Mouse (Mus musculus) macrophage (primary cell): ENCODE results near the gene Aldh18a1. TPM values are rescaled to one million over a fixed set of nuclear protein-coding genes. Genes with fewer than 3 reads are reported as not detected.
"Not testable (repeated sequence)": the region's sequence is repeated elsewhere in the genome, so short reads cannot be mapped to it uniquely, and the experiment has no call there.

Experiments used
- H3K27ac ChIP-seq: fragments of 350-480 bp; formaldehyde crosslinking; 2 replicates; pipeline ENCODE4 v1.9.0; 2021
- H3K36me3 ChIP-seq: fragments of 350-480 bp; formaldehyde crosslinking; 2 replicates; pipeline ENCODE4 v1.9.0; 2021; ENCODE audit errors: inconsistent target
- H3K4me3 ChIP-seq: fragments of 350-480 bp; formaldehyde crosslinking; 2 replicates; pipeline ENCODE4 v1.9.0; 2021; ENCODE audit errors: inconsistent target
- H3K79me2 ChIP-seq: fragments of 350-480 bp; formaldehyde crosslinking; 2 replicates; pipeline ENCODE4 v1.9.0; 2021; ENCODE audit errors: inconsistent target
- WGBS: methylation state at CpG from one replicate; pipeline ENCODE4 v1.1.7; 2026; ENCODE audit warnings: inconsistent platforms; ENCODE audit not compliant: missing documents; 5-methylcytosine and 5-hydroxymethylcytosine counted together
- polyA plus RNA-seq: library from polyadenylated mRNA; stranded (reverse); fragments of 250-400 nt; gene quantifications from 3 replicates; pipeline ENCODE4 v1.2.4, GENCODE M21; 2018; ENCODE audit warnings: inconsistent platforms
- total RNA-seq, 78 experiments: library from RNA; depleted of rRNA; stranded (reverse); fragments of 250-400 nt; gene quantifications; 1 replicate in 9 of 78; 2 replicates in 24 of 78; 3 replicates in 43 of 78; 4 replicates in 2 of 78; pipeline ENCODE4 v1.2.4; 2018; ENCODE audit warnings: inconsistent platforms in 56 of 78

The Aldh18a1 gene
- total RNA-seq (2018; cell fraction: chromatin; rRNA removed), result 10 to 100 TPM in 7 of 26 experiments, 1 to 10 TPM in 19; 1.1 to 25.6 (median 7.6) TPM
- total RNA-seq (2018; cell fraction: cytosol; rRNA removed), result 10 to 100 TPM in 11 of 26 experiments, 1 to 10 TPM in 15; 2.3 to 14.8 (median 7.1) TPM
- total RNA-seq (2018; cell fraction: nucleus; rRNA removed), result 10 to 100 TPM in 9 of 26 experiments, 1 to 10 TPM in 17; 1.0 to 18.6 (median 7.0) TPM
- 2.2 to 7.3 TPM (median 2.4 TPM) in 3 replicates for polyA plus RNA-seq

GRCm38 (mm10) chr19:40588293-40588654 lies at the start of gene Aldh18a1:
TSS of gene Aldh18a1 (minus strand) at chr19:40588463.
- Histone ChIP-seq H3K79me2 (no peaks in the 10 kb centered on the region), H3K4me3 (peak within 1 kb of the TSS; percentile 60), H3K27ac (peak within 1 kb of the TSS; percentile 42), H3K36me3 (no peaks in the 10 kb centered on the region)
- WGBS, result under 1% methylated on average over 32 of the region's 34 CpGs

- no peaks in the 10 kb centered on the region for H3K79me2 ChIP-seq
- peak overlapping the region; percentile 98 for H3K27ac ChIP-seq
- H3K4me3 ChIP-seq, result no peak overlapping the region
- no peaks in the 10 kb centered on the region for H3K36me3 ChIP-seq
- 15% methylated on average over 7 of the region's 7 CpGs for WGBS
Observed at GRCm38 (mm10) chr19:40637601-40638000, 49.3 kb upstream of the Aldh18a1 start.

- Histone ChIP-seq H3K36me3 (no peaks in the 10 kb centered on the region), H3K79me2 (no peaks in the 10 kb centered on the region), H3K4me3 (no peak overlapping the region), H3K27ac (peak overlapping the region; percentile 98)
- 69% methylated on average over 3 of the region's 4 CpGs for WGBS
Observed at GRCm38 (mm10) chr19:40637091-40637490, 48.8 kb upstream of the Aldh18a1 start.

- Histone ChIP-seq H3K79me2 (no peaks in the 10 kb centered on the region), H3K4me3 (no peak overlapping the region), H3K27ac (no peak overlapping the region), H3K36me3 (no peaks in the 10 kb centered on the region)
- 64% methylated on average over 1 of the region's 1 CpGs for WGBS
Observed at GRCm38 (mm10) chr19:40633144-40633543, 44.9 kb upstream of the Aldh18a1 start.

GRCm38 (mm10) chr19:40632668-40633067 lies 44.4 kb upstream of the Aldh18a1 start:
- no peak overlapping the region for H3K4me3 ChIP-seq
- WGBS, result 95% methylated on average over 5 of the region's 5 CpGs

GRCm38 (mm10) chr19:40632193-40632592 lies 43.9 kb upstream of the Aldh18a1 start:
- 100% methylated on average over 3 of the region's 3 CpGs for WGBS
- Histone ChIP-seq H3K36me3 (no peaks in the 10 kb centered on the region), H3K4me3 (no peak overlapping the region), H3K27ac (peak overlapping the region; percentile 95), H3K79me2 (no peaks in the 10 kb centered on the region)

More at GRCm38 (mm10) chr19:40632668-40633067, 44.4 kb upstream of the Aldh18a1 start:
- Histone ChIP-seq H3K79me2 (no peaks in the 10 kb centered on the region), H3K27ac (no peak overlapping the region), H3K36me3 (no peaks in the 10 kb centered on the region)

GRCm38 (mm10) chr19:40630606-40631005 lies 42.3 kb upstream of the Aldh18a1 start:
- Histone ChIP-seq H3K36me3 (no peaks in the 10 kb centered on the region), H3K27ac (peak overlapping the region; percentile 95), H3K4me3 (no peak overlapping the region), H3K79me2 (no peaks in the 10 kb centered on the region)
- 0% methylated on average over 7 of the region's 7 CpGs for WGBS

GRCm38 (mm10) chr19:40630096-40630495 lies 41.8 kb upstream of the Aldh18a1 start:
- WGBS, result 36% methylated on average over 3 of the region's 3 CpGs
- Histone ChIP-seq H3K4me3 (no peak overlapping the region), H3K36me3 (no peaks in the 10 kb centered on the region), H3K27ac (peak overlapping the region; percentile 95), H3K79me2 (no peaks in the 10 kb centered on the region)

GRCm38 (mm10) chr19:40628950-40629349 lies 40.7 kb upstream of the Aldh18a1 start:
- no peaks in the 10 kb centered on the region for H3K79me2 ChIP-seq
- H3K27ac ChIP-seq, result peak overlapping the region; percentile 95
- H3K36me3 ChIP-seq, result no peaks in the 10 kb centered on the region
- no peak overlapping the region for H3K4me3 ChIP-seq

GRCm38 (mm10) chr19:40625935-40626334 lies 37.7 kb upstream of the Aldh18a1 start:
- Histone ChIP-seq H3K79me2 (no peaks in the 10 kb centered on the region), H3K27ac (peak overlapping the region; percentile 19), H3K4me3 (no peak overlapping the region), H3K36me3 (no peaks in the 10 kb centered on the region)
- 76% methylated on average over 12 of the region's 12 CpGs for WGBS

GRCm38 (mm10) chr19:40621616-40622015 lies 33.4 kb upstream of the Aldh18a1 start:
- not testable (repeated sequence) for H3K36me3 ChIP-seq, H3K27ac ChIP-seq, H3K4me3 ChIP-seq, H3K79me2 ChIP-seq
- WGBS, result 89% methylated on average over 1 of the region's 26 CpGs

- Histone ChIP-seq H3K27ac (no peak overlapping the region), H3K36me3 (no peaks in the 10 kb centered on the region)
- 55% methylated on average over 7 of the region's 7 CpGs for WGBS
Observed at GRCm38 (mm10) chr19:40616021-40616420, 27.8 kb upstream of the Aldh18a1 start.

GRCm38 (mm10) chr19:40614811-40615210 lies 26.5 kb upstream of the Aldh18a1 start:
- 91% methylated on average over 7 of the region's 7 CpGs for WGBS
- no peaks in the 10 kb centered on the region for H3K36me3 ChIP-seq
- H3K4me3 ChIP-seq, result no peak overlapping the region
- H3K27ac ChIP-seq, result no peak overlapping the region
- H3K79me2 ChIP-seq, result peaks cover 5% of the 10 kb centered on the region; the same call in 1 of the 2 replicates

More at GRCm38 (mm10) chr19:40616021-40616420, 27.8 kb upstream of the Aldh18a1 start:
- Histone ChIP-seq H3K4me3 (no peak overlapping the region), H3K79me2 (peaks cover 5% of the 10 kb centered on the region; the same call in 1 of the 2 replicates)

GRCm38 (mm10) chr19:40611830-40612506 lies 23.7 kb upstream of the Aldh18a1 start, which contains the start of the genes Tctn3 and Entpd1:
TSS of gene Tctn3 (minus strand) at chr19:40612233.
TSS of gene Entpd1 (plus strand) at chr19:40612366.
- under 1% methylated on average over 44 of the region's 45 CpGs for WGBS
- H3K79me2 ChIP-seq, result peaks cover 5% of the 10 kb centered on the region; the same call in 1 of the 2 replicates
- H3K27ac ChIP-seq, result no peak within 1 kb of the TSS
- peaks cover 21% of the 10 kb centered on the region for H3K36me3 ChIP-seq
- H3K4me3 ChIP-seq, result peak within 1 kb of the TSS; percentile 53

GRCm38 (mm10) chr19:40607676-40608075 lies 19.4 kb upstream of the Aldh18a1 start:
- no peak overlapping the region for H3K4me3 ChIP-seq
- no peak overlapping the region for H3K27ac ChIP-seq
- H3K79me2 ChIP-seq, result peaks cover 5% of the 10 kb centered on the region; the same call in 1 of the 2 replicates
- peaks cover 48% of the 10 kb centered on the region for H3K36me3 ChIP-seq
- 94% methylated on average over 6 of the region's 6 CpGs for WGBS
